Mouse (Mus musculus): ENCODE data around the gene Plk1. TPM values are rescaled to one million over a fixed set of nuclear protein-coding genes. Genes with fewer than 3 reads are reported as not detected.

The Plk1 gene
- 0.26 and 0.35 TPM in 2 replicates for polyA plus RNA-seq (2021; fragmentation: Nextera tagmentation)
- long read RNA-seq, experiment 1 = 0 reads
- long read RNA-seq, experiment 2 = 0 reads

DNA sequence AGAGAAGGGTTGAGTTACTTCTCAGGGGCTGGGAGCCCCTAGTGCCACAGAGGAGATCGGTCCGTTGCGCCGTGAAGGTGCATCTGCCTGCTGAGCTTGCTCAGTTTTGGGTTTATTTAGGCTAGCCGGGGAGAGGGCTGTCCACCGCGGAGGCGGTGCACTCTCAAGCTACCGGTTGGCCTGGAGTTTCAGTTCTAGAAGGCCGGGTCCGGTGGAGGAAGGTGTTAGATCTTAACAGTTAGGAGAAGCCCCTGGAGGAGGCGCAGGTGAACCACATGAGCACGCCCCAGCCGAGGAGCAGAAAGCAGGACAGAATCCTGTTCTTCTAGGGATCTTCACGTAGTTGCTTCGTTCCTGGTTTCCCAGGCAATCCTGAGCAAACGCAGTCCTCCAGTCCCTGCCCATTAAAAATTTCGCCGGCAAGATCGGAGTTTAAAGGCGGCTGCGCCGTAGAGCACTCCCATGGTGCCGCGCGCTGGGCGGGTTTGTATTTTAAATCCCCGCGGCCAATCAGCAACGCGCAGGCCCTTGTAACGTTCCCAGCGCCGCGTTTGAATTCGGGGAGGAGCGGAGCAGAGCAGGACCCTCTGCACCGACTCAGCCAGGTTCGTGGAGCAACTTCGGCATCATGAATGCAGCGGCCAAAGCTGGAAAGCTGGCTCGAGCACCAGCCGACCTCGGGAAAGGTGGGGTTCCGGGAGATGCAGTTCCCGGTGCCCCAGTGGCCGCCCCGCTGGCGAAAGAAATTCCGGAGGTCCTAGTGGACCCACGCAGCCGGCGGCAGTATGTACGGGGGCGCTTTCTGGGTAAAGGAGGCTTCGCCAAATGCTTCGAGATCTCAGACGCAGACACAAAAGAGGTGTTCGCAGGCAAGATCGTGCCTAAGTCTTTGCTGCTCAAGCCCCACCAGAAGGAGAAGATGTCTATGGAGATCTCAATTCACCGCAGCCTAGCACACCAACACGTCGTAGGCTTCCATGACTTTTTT lies at the start of gene Plk1:
Gene Plk1, plus strand, starts transcription at position 525 of the 988 bp plus-strand sequence.

GRCm38 (mm10) chr7:122132497-122133337 lies 26.5 kb upstream of the Plk1 start, which contains the start of the genes Palb2 and Dctn5:
Palb2 (minus strand) TSS chr7:122132985.
Dctn5 (plus strand) TSS chr7:122133041.

GRCm38 (mm10) chr7:122186043-122186442 lies 26.8 kb downstream of the Plk1 start, which contains the start of gene Ern2:
Ern2 (minus strand) TSS chr7:122186207.

DNA sequence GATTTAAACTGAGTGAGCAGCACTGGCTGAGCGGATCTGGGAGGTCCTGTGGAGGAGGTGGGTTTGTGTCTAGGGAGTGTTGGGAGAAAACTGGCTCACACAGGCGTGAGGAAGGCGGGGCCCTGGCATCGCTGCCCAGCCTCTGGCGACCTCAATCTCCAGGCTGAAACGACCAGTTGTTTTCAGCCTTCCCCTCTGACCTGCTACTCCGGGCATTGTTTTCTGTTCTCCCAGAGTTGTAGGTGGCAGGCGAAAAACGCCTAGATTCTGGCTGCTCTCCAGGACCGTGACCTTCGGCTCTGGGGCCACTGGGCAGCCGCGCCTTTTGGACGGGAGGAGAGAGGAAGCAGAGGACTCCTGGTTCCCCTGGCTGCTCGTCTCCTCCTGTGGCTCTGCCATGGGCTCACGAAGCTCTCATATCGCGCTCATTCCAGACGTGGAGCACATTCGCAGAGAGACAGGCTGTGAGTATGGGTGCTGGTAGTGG lies 60.1 kb downstream of the Plk1 start, which contains the start of gene Chp2:
Gene Chp2, plus strand, starts transcription at position 182 of the 487 bp plus-strand sequence.

Other genes starting within 250 kb of the Plk1 start
- 26.5 and 32.8 TPM in 2 replicates for gene Cog7, start 177.7 kb upstream of the Plk1 start, polyA plus RNA-seq (2021; fragmentation: Nextera tagmentation)
- 12.1 and 15.9 TPM in 2 replicates for gene Gga2, start 138.2 kb upstream of the Plk1 start, polyA plus RNA-seq (2021; fragmentation: Nextera tagmentation)
- 13.2 and 40.7 TPM in 2 replicates for gene Ubfd1, start 92.3 kb upstream of the Plk1 start, polyA plus RNA-seq (2021; fragmentation: Nextera tagmentation)
- 5.6 and 6.0 TPM in 2 replicates for gene Ears2, start 92.2 kb upstream of the Plk1 start, polyA plus RNA-seq (2021; fragmentation: Nextera tagmentation)
- gene Ndufab1, start 57.6 kb upstream of the Plk1 start, polyA plus RNA-seq (2021; fragmentation: Nextera tagmentation) = 850 and 1,075 TPM in 2 replicates
- gene Palb2, start 26.5 kb upstream of the Plk1 start, polyA plus RNA-seq (2021; fragmentation: Nextera tagmentation) = 0.56 and 0.68 TPM in 2 replicates
- 140 and 194 TPM in 2 replicates for gene Dctn5, start 26.4 kb upstream of the Plk1 start, polyA plus RNA-seq (2021; fragmentation: Nextera tagmentation)
- gene Ern2, start 26.8 kb downstream of the Plk1 start, polyA plus RNA-seq (2021; fragmentation: Nextera tagmentation) = 0.09 and 0.15 TPM in 2 replicates
- gene Chp2, start 60.1 kb downstream of the Plk1 start, polyA plus RNA-seq (2021; fragmentation: Nextera tagmentation) = 0.72 and 1.2 TPM in 2 replicates
- 186 and 357 TPM in 2 replicates for gene Prkcb, start 129.3 kb downstream of the Plk1 start, polyA plus RNA-seq (2021; fragmentation: Nextera tagmentation)